Mouse (Mus musculus) c-Kit-positive CD71-negative TER-119-negative erythroid progenitor cells, embryonic 14.5 days (primary cell): ENCODE measurements at regions not wholly inside any gene's neighbourhood (a gene's known extent, or its start where the extent isn't known, plus 50 kb on each side); places are given as distances from the start of the nearest gene placed in this dataset.

ENCODE experiments used
- DNase-seq: peaks from one replicate; pipeline ENCODE4 v3.0.0-alpha.2; 2013; ENCODE audit warnings: low read depth

DNA sequence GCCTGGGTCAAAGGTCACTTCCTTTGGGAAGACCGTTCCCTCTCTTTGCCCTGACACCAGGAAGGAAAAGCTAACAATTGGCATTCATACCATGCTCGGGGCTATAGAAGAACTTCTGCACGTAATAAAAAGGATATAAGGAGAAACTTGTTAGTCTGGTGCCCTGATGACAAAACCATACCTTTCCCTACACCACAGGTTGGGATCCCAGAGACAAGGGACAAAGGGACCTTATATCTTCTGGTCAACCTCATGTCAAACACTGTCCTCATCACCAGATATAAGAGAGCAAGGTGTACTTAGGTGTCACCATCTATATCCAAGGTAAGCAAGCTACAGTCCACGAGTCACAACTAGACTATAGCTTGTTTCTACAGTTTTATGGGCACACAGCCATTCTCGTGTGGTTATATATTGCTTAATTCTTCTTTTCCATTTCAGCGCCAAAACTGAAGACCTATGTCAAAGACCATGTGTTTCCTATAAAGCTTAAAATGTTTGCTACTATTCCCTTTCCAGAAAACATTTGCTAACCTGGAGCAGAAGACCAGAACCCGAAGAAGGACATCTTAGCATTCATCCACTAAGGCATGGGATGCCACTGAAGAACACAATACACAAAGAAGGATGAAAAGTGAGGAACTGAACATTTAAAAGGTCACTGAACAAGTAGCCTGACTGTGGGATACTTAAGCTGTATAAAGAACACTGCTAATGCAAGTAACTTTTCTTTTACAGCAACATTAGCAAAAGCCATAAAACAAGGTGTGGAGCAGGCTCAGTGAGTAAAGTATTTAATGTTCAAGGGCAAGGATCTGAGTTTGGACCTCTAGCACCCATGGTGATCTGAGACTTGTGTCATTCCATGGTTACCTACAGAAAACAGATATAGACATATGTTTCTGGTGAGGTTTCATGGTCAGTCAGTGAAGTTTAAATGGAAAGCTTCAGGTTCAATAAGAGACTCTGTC is 437.7 kb upstream of the Cd180 start:
- DNase-seq = no peak

DNA sequence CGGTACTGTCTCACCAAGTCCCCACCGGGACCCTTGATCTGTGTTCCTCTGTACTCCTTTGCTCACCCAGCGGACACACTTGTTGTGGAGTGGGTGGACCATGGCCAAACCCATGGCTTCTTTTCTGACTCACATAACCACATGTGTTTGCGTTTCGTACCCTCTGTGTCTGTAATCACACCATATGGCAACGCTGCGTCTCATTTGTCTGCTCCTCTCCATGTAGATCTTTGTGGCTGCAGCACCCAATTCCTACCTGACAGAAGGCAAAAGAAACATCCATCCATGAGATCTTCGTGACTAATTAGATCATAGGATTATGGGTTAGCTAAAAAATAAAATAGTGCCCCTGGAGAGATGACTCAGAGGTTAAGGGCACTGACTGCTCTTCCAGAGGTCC is 435.2 kb upstream of the Cd180 start:
- no peak for DNase-seq

DNA sequence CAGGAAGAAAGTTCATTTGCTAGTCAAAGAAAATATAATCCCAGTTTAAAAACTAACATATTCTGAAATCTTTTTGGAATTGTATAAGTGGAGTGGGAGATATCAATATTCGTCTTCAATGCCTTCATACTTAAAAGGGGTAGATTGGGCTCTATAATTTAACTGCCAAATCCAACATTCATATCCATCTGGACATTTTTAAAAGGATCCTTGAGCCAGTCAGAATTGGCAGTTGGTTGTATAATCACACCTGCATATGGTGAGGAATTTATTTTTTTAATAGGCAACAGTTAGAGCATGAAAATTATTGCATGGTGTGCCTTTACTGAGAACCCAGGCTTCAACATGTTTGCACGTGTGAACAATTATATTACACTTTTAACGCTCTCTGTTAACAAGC is 419.5 kb upstream of the Cd180 start:
- DNase-seq = no peak

DNA sequence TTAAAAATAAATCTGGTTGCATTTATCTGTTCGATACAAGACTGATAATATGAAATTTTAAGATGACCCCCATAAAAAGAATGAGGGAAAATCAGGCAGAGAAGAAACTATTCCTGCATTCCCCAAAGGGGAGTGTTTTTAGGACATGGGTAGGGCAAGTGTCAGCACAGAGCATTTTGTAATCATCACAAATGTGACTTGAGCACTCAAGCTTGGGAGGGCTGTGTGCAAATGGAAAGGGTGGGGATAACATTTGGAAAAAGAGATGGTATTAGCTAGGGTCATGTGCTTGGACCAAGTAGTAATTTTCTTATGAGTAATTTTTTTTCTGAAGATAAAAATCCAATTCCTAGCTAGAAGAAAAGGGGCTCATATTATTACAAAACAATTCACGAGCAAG is 418.1 kb upstream of the Cd180 start:
- DNase-seq = no peak

DNA sequence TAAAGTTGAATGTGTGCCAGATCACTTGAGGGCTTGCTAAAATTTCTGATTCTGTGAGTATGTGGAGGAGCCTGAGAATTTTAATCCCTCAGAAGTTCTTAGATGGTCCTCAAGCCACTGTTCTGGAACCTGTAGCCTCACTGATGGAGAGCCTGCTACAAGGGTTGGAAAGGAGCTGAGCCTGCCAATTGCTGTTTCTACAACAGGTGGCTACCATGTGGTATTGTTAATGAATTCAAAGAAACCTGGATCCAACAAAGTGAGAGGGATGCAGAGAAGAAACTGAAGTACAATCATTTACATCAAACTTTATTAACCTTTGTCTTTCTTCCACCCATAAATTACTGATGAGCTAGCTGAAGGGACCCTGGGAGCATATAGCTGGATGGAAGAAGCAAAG is 416.5 kb upstream of the Cd180 start:
- no peak for DNase-seq

DNA sequence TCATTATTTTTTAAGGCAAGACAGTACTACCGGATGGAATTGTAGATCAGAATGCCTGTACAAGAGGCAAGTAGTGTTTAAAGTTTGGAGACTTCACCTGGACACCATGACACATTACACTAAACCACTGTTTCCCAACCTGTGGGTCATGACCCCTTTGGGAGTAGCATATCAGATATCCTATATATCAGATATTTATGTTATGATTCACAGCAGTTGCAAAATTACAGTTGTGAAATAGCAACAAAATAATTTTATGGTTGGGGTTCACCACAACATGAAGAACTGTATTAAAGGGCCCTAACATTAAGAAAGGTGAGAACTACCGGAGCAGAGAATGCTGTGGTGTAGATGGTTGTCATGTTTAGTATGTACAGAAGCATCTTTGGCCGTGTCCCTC is 413.2 kb upstream of the Cd180 start:
- no peak for DNase-seq

DNA sequence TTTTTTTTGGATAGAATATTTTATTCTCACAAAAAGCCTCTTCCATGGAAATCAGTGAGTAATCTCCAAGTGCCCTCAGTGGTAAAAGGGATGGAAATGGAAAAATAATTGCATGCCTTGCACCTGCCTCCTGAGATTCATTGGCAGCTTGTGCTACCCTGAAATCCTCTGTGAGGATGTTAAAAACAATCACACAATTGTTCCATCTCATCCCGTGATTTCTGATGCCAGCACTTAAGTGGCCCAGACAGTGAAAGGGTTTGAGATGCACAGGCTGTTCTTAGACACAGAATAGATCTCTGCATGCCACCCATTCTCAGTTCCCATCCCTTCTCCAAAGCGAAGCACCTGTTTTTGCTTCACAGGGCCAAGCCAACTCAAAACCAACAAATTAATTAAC is 398.9 kb upstream of the Cd180 start:
- DNase-seq = no peak

DNA sequence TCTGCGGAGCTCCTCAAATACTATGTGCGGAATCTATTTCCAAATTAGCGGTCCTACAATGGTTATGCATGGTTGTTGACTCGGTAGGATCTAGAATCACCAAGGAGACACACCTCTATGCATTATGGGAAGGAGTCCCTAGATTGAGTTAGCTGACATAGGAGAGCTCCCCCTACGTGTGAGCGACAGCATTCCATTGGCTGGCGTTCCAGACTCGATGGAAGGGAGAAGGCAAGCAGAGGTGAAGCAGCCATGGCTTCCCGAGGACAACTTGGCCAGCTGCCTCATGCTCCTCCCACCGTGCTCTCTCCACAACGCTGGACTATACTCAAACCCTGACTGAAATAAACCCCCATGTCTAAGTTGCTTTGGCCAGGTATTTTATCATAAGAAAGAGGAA is 398.3 kb upstream of the Cd180 start:
- no peak for DNase-seq

DNA sequence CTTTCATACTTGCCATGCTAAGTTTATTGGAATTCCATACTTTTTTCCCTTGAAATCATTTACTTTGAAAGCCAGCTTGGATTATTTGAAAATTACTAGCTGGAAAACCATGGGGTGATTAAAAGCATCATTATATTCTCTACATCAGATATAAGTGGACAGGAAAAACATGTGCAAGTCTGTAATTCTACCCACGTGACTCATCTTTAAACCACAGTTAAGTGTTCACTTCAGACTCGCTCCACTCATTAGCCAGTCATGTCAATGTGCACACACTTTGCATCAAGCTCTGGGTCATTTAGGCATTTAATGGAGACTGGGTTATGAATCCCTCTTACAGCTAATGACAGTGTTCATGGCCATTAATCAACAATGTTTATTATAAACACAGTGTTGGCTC is 385.4 kb upstream of the Cd180 start:
- no peak for DNase-seq

DNA sequence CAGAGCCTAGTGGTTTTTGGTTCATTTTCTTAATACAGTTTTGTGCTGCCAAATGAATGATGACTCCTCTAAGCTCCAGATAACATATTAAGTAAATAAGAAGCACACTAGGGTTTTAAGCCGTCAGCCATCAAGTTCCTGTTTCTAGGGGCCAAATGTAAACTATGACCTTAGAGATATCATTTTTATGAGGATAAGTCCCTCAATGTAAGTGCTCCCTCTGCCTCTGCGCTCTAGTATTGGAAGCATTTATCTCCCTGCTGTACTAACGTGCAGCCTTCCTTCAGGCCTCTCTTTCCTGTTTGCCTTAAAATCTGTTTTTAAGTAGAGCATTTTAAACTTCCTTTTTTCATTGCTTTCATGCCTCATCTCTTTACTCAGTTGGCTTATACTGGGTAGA is 381.3 kb upstream of the Cd180 start:
- DNase-seq = no peak

DNA sequence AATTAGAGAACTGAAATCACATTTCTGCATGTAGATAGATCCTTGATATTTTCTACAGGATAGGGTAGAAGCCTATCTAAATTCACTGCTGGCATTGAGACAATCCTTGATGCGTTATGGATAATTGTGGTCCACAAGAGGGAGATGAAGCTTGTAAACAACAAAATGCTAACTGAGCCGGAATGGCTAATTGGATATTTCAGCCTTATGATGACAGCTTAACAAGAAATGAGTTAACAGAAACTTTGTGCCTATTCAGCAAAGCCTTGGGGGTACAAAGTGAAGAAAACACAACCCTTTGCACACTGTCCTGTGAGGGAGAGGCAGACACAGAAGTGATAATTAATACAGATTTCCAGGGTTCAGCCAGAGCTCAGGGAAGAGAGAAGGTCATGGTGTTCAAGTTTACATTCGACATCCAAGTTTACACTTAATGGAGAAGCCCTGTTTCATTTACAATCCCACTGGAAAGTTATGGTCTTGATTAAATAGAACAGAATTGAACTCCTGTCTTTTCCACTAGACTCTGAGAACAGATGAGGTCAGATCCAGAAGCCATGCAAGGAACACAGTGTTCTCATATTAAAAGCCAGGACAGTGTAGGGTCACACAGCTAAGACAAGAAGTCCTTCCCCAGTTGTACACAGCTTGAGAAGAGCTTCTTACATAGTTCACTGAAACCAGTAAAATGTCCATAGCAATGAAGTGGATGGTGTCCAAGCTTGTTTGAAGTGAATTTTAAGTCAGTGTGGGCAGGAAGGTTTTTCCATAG is 377.3 kb upstream of the Cd180 start:
- no peak for DNase-seq

DNA sequence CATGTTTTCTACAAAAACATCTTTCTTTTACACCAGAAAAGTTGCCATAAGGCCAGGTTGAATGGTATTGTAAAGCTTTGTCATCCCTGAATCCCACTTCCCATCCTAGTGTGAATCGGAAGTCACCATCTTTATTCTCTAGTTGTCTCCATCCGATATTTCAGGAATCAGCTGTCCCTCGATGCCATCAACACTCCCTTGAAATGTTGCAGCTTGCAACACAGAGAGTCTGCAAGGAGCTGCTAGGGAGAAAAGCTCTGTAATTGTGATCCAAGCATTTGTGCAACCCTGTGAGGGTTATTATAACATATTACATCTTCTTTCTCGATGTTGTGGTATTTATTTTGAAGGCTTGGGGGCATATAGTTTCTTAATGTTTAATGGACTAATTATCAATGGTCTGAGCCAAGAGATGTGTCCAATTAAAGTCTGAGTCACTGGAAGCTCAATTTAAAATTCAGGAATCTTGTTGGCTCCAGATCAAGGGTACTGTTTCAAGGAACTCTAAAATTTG is 374.4 kb upstream of the Cd180 start:
- no peak for DNase-seq

DNA sequence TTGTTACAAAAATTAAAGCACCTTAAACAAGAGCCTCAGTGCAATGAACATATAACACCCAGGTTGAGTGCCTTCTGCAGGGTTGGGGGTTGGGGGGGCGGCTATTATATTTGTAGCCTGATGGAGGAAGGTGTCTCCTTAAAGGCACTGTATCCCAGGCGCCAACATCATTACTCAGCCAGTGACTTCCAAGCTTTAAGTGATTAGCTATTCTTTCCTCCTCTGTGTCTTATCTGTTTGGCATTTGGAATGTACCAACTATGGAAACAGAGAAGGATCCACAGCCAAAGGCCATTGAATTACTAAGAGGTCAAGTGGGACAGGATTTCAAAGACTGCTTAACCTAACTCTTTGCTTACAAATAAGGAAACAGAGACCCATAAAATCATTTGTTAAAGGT is 373.9 kb upstream of the Cd180 start:
- DNase-seq = no peak

DNA sequence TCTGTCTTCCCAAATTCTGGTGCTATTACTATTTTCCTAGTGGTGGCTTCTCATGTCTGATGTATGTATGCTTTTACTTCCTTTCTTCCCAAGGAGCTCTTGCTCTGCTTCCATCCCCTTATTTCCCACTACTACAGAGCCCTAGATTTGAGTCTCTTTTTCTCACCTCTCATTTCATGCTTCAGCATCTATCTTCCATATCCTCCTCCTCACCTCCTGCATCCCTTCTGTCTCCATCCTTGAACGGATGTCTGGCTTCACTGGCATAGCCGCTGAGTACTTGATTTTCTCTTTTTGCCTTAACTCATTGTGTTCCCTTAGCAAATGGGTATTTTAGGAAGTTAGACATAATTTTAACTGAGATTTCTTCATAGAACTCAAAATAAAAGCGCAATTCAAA is 369.5 kb upstream of the Cd180 start:
- no peak for DNase-seq

DNA sequence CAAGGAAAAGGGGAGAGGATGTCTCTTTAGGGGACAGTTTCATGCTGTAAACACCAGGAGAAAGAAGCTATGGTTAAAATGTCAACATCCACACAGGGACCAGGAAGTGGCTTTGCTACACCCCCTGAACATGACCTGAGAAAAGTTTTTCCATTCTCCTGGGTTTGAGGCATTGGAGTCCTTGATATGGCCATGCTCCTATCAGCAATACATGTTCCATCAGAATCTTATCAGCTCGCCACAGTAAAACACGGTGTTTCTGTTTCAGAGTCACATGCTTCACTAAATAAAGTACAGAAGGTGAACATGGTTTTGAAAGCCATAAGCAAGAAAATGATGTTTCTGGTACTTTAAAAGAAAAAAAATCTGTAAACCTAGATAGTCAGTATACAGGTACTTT is 367.4 kb upstream of the Cd180 start:
- no peak for DNase-seq

DNA sequence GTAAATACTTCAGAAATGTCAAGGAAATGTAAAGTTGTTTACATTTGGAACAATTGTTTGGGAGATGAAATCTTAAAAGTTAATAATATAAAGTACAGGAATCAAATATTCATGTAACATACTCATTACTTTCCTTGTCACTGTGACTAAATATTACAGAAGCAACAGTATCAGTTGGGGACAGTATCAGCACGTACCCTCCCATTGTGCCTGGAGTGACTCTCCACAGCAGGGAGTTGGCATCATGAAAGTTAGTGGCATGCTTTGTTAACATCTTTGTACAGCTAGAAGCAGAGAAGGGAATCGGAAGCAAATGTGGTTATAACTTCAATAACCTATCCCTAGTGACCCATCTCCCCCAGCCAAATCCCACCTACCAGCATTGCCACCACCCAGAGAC is 366.8 kb upstream of the Cd180 start:
- DNase-seq = no peak

DNA sequence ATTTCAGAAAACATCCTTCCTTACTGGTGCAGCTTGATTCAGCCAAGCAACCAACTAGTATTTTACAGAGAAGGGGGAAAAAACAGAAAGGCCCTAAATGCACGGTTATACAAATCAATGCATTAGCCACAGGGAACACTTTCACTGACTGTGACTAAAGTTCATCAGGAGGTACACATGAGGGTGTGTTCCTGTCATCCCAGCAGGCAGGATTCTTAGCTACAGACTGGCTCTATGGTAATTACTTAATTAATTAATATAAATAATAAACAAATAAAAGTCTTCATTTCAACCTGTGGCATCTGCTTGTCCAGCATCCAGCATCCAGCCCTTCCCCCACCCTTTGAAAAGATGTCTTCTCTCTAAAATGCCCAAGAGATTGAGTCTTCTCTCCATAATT is 359.7 kb upstream of the Cd180 start:
- DNase-seq = no peak

DNA sequence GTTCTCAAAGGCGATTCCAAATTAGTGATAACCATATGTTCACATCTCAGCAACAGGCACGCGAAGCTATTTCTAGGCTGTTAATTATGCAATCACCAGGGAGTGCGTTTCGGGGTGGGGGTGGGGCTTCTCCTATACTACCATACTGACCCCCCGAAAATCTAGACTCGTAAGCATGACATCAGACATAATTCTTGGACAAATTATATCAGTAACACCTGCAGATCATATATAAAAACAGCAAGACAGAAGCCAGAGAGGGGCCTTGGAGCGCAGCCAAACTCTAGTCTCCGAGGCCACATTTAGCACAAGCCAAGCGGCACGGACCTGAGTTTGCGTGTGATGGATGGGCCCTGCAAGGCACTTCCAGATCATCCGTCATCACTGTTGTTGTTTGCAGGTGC is 359.2 kb upstream of the Cd180 start:
- DNase-seq = no peak

DNA sequence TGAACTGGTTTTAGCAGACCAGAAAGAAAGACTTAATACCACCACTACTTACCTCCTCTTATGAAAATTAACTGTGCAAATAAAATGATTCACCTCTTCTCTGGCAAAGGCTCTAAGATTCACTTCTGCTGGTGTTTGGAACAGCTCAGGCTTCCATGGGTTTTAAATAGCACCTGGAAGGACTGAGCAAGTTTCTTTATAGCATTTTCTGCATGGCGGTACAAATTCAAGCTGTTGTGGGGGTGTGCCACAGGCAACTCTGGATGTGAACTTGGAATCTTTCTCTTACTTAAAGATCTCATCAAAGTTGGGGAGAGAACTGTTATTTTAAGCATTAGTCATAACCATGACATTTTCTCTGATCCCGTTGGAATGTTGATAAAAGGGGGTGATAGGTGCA is 350.1 kb upstream of the Cd180 start:
- DNase-seq = no peak

DNA sequence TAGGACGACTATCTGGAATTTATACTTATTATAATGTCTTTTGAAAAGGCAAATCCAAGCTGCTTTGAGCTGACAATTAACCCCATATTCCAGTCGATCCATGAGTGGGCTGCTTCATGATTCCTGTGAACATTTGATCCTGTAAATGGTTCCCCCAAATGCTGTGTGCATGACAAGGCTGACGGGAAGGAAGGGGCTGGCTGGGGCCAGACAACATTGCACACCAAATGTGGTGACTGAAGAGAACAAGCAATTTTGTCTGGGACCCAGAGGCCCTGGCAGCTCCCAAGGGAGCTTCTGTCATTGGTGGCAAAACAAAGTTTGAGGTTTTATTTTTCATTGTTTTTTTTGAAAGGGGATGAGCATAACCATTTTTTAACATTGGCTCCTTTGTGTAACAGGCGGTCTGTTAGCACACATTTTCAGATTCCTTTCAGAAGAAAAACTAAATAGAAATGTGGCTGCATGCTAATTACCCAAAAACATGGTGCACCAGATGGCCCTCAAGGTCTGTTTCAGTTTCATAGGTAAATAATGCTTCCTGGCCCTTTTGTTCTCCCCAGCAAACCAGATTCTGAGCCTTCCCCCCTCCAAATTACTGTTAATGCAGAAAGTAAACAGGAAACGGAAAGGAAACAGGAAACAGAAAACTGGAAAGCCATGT is 348.6 kb upstream of the Cd180 start:
- DNase-seq = no peak

DNA sequence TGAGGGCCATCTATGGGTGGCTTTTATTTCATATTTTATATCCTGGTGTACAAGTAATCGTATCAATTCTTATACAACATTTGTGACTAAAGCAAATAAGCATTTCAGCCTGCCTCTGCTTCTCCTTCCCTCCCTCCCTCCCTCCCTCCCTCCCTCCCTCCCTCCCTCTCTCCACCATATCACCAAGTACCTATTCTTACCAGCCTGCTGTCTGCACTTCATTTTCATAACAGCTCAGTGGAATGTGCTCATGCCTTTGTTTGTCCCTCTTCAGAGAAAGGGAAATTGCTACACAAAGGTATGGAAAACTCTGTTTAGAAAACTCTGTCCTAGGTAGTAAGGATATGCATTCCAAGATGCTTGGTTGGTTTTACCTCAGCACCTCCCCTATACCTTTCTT is 343.9 kb upstream of the Cd180 start:
- DNase-seq = no peak

DNA sequence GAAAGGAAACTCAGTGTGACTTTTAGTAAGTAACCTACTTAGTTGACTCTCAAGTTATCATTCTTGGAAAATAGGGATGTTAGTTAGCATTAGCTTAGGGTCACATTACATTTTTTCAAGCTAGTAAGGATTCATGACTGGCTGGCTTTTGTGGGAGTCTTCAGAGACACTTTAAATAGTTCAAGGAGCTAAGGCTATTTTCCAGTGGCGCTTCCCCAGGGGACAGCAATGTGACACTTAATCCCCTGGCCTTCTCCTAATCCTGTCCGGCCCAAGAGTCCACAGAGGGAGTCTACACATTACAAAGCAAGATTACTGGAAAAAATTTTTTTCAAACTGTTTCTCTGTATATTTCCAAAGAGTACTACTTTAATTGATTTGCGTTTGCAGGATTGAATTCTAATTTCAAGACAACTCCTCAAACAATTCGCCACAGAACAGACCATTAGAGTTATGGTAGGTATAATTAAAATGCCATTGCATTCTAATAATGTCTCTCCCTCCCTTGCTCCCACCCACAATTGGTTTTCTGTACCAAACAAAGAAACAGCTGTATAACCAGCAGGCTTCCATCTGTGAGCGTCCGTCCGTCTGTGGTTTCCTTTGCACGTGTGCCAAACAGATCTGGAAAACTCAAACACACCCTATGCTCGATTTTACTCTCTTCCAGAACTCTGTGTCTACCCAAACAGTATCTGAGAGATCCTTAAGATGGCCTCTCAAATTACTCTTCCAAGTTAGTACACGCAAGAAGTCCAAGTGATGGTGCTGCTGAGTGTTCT is 341.1 kb upstream of the Cd180 start:
- no peak for DNase-seq
